Mouse (Mus musculus) cerebellum, adult 9-10 months (tissue): ENCODE data around the gene Kcnh7.
"Not testable (repeated sequence)": the region's sequence is repeated elsewhere in the genome, so short reads cannot be mapped to it uniquely, and the experiment has no call there.

ENCODE experiments used
- DNase-seq: peaks from one replicate; pipeline ENCODE4 v3.0.0; 2022

The Kcnh7 gene

DNA sequence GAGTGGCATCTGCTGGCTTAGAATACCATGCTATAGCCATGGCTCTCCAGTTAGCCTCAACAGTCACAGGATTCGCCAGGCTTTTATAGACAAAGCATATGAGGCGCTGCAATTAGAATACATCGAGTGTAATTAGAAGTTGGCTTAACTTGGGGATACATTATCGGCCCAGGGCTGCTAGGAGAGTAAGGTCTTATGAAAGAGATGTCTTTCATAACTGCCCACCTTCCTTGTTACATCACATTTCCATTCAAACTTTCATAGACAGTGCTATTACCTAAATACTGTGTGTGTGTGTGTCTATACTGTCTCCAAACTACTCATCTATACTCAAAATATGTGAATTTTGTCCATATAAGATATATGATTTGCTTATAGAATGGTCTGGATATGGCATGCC, 468.8 kb downstream of the Kcnh7 start:
- no peak for DNase-seq

DNA sequence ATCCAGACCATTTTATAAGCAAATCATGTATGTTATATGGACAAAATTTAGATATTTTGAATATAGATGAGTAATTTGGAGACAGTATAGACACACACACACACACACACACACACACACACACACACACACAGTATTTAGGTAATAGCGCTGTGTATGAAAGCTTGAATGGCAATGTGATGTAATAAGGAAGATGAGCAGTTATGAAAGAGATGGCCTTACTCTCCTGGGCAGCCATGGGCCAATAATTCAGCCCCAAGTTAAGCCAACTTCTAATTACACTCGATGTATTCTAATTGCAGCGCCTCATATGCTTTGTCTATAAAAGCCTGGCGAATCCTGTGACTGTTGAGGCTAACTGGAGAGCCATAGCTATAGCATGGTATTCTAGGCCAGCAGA, 469.7 kb downstream of the Kcnh7 start:
- DNase-seq, result not testable (repeated sequence)

DNA sequence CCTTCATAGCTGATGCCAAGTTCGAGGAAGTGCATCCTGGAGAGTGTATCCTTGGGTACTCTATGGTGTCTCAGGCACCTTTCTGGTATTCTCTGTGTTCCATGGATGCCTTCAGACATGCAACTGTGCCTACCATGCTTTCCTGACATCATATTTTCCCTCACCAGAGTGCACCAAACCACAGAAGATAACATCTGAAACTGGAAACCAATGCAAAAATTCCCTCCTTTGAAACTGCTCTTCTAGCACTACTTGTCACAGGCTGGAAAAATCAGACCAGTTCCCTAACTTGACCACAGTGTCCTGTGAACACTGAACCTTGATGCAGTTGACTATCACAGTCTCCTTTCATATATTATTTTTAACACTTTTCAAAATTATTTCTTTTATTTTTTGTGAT, 474.5 kb downstream of the Kcnh7 start:
- DNase-seq, result no peak

DNA sequence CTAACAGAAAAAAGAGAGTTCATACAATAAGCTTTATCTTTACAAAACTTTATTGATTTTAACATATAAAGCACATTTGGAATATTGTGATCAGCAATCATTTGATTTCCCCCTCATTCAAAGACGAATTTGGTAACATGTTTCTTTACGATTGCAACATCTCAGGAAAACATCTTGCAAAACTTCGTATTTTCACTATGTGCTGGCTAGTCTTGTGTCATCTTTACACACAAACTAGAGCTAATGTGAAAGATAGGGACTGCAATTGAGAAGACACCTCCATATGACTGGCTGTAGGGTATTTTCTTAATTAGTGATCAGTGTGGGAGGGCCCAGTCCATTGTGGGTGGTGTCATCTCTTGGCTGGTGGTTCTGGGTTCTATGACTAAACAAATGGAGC, 477.8 kb downstream of the Kcnh7 start:
- no peak for DNase-seq

DNA sequence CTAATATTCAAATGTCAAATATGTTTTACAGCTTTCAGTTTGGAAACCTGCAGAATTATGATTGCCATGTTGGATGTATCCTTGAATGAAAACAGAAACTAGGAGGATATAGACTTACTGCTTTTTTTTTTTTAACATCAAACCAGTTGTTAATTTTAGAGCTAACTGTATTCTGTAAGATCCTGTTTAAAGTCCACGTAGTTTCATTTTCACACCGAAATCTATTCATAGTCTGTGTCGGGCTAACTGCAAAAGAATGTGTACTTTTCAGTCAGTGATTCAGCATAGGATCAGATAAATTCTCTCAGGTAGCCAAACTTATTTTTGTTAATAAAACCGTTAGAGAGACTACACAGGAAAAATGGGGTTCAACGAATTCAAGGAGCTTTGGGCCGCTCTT, 498.2 kb downstream of the Kcnh7 start:
- no peak for DNase-seq

DNA sequence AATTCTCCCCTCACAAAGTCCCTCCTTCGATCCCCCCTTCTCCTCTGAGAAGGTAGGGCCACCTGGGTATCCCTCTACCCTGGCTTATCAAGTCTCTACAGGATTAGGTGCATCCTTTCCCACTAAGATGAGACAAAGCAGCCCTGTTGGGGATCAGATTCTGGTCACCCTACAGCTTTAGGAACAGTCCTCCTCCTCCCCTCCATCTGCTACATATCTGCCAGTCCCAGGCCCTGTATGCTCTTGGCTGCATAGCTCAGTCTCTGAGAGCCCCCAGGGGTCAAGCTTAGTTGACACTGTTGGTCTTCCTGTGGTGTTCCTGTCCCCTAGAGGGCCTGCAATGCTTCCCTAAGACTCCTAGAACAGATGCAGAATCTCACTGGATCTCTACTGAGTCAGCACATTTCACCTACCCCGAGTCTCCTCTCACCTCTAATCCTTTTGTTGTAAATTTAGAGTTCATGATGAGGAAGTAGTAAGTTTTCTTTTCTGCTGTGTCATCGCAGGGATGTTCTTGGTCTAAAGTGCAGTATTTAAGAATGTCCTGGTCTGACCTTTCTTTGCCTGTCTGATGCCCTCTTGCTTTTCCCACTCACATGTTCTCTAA, 499.0 kb downstream of the Kcnh7 start:
- DNase-seq, result no peak

DNA sequence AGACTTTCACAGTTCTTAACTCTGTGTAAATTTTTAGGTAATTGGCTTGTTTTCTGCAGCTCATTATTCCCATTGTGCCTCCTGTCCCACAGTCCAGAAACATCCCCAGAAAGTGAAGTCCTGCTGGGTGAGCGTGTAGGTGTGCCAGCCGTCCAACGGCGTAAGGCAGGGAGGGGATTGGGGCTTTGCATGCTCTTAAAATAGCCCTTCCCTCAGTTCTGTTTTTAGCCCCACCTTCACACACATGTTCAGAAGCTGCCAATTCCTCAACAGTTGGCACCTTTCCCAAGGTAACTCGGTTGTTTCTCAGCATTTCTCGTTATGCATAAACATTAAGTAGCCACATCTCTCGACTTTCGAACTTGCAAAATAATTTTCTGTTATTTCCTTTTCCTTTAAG, 502.4 kb downstream of the Kcnh7 start:
- DNase-seq, result no peak

DNA sequence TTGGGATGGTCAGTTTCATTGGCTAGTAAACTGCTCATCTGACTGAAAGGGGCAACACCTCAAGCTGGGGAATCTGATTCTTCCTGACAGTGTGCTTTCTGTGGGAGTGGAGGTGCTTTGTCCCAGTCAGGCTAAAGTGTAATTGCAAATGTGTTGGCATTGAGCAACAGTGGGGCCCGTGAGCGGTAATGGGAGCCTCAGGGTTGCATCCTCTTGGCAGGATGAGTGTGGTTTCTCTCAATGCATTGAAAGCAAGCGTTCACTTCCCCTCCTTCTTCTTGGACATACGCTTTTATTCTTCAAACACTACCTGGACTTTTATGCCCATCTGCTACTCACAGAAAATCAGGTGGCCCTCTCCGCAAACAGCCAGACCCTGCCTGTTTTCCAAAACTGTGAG, 511.3 kb downstream of the Kcnh7 start:
- DNase-seq, result no peak

DNA sequence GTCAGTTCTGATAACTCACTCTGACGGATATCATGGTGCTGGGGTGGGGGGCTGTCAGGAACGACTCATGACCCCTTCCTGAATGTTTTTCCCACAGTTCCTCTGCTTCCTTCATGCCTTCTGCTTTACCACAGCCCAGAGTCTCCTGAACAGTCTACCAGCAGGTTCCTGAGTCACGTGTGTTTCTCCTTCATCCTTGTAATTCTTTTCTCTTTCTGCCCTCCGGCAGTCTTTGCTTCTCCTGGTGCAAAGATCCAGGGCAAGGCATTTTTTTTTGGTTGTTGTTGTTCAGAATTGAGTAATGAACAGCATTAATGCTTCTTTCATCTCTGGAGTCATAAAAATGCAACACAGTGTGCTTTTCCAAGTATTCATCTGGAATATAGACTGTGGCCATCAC, 513.3 kb downstream of the Kcnh7 start:
- DNase-seq, result no peak

DNA sequence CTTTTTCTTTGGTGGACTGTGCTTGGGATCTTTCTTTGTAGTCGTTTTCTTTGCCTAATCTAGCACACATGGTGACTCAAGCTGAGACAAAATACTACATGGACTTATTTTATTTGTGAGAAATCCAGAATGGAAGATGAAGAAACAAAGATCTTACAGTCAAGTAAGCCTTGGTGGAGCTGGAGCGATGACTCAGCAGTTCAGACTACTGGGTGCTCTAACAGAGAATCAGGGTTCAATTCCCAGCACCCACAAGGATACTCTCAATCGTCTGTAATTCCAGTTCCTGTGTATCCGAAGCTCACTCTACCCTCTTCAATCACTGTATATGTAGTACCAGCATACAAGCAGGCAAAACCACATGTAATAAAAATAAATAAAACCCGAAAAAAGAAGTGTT, 513.8 kb downstream of the Kcnh7 start:
- no peak for DNase-seq

DNA sequence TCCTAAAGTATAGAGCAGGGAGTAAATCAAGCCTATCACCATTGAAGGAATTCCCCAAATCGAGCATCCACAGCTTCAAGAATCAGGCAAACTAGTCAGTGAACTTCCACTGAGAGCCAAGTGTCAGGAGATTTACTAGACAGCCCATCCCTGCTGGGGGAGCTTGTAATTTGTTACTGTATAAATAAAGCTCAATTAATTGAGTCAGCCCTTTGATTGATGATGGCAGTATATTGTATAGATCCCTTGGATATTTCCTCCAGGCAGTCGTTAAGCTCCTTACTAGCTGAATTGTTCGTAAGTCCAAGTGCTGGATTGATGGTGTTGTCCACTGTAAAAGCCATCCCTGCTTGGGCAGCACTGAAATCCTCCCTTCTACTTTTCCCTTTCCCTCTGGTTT, 514.2 kb downstream of the Kcnh7 start:
- no peak for DNase-seq

DNA sequence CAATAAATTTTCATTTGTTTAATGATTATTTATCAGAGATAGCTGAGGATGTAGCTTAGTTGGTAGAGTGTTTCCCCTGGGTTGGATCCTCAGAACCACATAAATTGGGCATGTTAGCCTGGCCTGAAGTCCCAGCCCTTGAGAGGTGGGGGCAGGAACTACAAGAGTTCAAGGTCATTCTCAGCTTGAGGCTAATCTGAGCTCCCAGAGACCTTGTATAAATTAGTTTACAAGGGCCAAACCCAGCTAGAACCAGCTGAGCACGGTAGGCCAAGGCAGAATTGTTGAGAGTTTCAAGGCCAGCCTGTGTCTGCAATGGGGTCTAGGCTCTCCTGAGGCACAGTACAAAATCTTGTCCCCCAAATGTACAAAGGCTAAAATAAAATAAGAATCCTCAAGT, 518.6 kb downstream of the Kcnh7 start:
- peak; percentile 2 for DNase-seq

DNA sequence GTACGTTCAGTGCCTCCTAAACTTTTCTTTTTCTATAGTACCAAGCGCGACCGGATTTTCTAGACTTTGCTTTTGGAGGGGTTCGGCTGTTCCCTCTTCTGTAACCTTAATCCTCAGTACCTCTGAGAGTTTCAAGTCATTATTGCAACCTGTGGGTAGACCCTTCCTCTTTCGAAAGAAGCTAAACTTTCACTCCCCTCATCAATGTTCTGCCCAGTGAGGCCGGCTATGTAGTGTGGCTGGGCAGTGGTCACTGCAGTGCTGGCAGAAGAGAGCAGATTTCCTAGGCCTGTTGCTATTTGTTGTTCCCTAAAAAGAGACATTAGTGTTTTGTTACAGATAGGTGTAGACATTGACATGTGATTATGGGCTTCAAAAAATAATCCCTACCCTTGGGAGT, 519.2 kb downstream of the Kcnh7 start:
- no peak for DNase-seq

DNA sequence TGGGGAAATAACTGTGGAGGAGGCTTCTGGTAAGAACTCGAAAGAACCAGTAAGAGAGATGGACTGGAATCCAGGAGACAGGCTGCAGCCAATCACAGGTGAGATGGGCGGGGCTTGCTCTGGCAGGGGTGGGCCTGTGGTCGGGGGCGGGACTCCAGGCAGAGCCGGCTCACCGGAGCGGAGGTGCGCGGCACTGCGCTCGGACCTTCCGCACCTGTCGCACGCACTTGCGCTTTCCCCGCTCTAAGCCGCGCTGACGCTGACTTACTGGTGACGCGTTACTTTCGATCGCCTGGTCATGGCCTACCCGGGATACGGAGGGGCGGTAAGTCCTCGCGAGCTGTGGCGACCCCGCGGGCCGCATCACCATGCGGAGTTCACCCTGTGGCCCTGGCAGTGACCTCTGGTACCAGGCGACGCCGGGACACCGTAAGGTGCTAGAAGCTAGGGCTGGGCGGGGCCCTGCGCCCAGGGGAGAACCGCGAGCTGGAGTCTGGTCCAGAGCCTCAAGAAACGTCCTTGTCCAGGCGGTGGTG, 519.9 kb downstream of the Kcnh7 start, which contains the start of gene Gca:
Gca (plus strand) TSS at position 151 of the 536 bp plus-strand sequence.
- peak; percentile 50 for DNase-seq

DNA sequence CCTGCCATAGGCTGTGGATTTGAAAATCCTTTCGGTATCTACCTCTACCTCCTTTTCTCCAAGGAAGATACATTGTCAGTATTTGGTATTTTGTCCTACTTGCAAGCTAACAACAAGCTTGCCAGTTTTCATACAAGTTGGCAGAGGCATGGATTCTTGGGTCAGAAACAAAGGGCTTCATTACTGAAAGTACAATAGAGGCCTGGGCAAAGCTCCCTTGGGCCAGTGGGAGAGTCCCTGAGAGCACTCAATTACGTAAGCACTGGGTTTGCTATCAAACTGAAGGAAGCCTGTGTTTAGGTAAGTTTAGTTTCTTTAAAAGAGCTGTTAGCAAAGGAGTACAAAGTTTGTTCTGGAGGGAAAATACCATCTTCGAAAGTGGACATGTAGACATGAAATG, 521.5 kb downstream of the Kcnh7 start:
- peak; percentile 5 for DNase-seq

DNA sequence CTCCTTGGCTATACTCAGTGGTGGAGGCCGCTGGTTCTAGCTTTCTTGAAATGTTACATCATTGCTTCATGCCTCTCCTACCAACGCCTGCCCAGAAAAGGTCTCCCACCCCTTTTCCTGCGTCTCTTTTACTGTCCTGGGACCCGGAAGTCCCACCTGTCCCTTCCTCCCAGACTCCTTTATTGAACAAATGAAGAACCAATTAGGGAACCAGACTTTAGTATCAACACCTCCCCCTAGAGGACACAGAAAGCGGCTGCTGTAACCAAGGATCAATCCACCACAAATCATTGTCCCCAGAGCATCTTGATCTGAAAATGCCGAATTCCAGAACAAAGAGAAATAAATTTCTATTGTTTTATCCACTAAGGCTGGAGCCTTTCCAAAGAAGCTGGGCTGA, 523.5 kb downstream of the Kcnh7 start:
- no peak for DNase-seq

DNA sequence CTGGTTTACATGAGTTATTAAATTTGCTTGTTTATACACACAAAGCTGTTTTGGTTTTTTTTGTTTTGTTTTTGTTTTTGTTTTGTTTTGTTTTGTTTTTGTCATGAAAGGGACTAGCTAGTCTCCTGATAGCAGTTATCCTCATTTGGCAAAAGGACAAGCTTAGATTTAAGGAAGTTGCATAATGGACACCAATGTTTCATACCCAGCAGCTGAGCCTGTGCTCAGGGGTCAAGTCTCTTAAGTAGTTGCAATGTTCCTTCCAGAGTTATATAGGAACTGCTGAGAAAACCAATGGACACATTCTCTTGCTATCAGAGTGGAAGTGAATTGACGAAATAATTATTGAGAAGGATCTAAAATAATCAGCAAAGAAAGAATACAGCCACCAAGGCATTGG, 528.0 kb downstream of the Kcnh7 start:
- no peak for DNase-seq

DNA sequence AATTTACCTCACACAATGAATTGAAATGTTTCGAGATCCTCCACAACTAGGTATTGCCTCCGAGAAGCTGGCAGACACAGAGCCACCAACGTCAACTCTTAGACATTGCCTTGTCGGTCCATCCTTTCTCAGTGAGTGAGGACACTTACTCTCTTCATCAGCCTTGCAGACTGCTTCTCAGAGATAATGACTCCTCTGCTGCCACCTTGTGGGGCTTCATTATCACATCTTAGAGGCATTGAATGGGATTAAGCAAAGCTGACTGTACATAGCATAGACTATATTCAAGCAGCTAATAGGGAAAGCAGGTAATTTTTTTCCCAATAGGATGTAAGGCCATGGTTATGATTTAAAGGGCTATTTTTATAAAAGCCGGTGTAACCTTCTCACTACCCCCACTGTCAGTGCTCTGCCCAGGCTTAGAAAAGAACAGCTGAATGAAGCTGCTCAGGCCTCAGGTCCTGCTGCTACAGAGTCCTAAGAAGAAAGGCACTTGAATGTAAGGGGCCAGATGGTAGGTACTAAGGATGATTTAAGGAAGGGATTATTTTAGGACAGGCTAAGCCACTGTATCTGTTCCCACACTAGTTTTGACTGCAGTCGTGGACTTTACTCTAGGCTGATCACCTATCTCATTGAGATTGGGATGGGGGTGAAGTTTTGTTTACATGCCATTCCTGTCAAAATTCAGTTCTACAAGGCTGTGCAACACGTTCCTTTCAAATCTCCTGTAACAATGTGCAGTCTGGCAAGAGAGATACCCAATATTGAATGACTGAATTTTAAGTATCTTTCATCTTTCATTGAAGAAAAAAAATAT, 529.4 kb downstream of the Kcnh7 start:
- DNase-seq, result peak; percentile 42

DNA sequence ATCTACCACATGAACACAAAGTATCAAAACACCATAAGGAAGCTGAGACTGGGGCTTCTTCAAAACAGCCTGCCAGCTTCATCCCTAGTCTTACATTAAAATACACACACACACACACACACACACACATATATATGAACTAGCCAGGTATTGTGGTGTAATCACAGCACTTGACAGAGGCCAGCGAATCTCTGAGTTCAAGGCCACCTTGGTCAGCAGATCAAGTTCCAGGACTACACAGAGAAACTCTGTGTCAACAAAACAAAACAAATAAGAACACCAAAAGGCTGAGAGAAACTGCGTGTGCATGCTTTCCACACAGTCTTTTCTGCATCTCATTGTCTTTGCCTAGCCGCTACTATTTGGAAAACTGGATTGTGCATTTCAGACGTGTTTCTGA, 531.6 kb downstream of the Kcnh7 start:
- no peak for DNase-seq

DNA sequence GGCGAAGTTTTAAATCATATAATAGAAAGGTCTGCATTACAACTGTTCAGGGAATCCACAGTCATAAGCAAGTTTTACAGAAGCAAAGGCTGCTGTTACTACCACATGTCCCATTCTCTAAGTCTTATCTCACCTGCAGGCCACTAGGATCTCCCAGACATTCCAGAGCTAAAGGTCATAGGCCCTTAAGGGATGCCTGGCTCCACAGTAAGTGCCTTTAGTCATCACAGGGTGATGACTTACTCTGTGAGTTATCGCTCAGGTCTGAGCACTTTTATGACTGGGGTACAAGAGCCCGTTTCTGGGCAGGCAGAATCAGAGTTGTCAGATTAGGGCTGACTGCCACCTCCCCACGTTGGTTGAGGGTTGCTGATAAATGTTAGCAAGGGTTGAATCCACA, 532.2 kb downstream of the Kcnh7 start:
- DNase-seq, result no peak

DNA sequence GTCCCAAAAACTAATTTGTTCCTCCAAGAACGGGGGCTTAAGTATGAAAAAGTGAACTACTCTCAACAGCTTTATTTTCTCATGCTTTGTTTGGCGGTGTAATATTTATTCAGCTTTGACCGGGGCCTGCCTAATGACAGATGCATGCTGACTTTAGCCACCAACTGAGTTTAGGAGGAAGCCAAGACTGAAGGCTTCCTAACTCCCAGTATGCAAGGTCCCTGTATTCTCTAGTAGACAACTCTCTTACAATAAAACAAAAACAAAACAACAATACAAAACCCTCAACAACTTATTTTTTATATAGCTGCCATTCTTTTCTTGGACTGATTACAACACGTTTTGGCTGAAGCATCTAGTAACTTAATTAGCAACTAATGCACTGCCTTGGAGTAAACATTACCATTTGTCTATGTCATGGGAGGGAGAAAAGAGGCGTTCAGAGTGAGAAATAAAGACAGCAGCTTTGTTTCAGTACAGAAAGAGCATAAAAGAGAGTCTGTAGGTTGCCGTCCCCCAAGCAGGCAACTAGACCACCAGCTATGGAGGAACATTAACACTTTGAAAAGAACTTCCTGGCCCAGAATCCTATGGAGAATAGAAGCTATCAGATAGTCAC, 537.3 kb downstream of the Kcnh7 start:
- DNase-seq, result no peak

DNA sequence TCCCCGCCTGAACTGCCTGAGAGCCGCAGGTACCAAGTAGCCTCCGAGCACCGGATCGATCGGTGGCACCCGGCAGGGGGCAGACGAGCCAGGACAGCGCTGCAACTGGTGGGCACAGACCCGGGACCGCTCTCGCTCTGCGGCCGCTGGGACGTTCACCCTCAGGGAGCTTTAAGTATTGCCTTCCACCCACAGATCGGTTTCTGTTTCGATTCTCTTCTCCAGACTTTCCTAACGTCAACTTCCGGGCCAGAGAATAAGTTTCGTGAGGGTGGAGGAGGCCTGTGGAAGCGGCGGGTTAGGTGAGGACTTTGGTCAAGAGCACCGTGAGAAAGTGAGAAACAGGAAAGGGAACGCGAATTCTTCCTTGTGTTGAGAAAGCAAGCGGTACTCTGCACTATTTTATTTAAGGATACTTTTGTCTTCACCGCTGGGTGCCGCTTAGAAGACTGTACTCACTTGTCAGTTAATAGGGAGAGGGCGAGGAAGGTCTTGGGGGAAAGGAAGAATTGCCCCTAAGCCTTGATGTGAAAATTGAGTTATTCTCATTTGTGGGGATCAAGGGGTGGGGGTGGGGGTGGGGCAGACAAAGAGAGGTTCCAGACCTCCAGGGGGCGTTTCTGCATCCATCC, 538.0 kb downstream of the Kcnh7 start, which contains the start of gene Ifih1:
Ifih1 (minus strand) TSS at position 242 of the 632 bp plus-strand sequence.
- DNase-seq, result no peak

DNA sequence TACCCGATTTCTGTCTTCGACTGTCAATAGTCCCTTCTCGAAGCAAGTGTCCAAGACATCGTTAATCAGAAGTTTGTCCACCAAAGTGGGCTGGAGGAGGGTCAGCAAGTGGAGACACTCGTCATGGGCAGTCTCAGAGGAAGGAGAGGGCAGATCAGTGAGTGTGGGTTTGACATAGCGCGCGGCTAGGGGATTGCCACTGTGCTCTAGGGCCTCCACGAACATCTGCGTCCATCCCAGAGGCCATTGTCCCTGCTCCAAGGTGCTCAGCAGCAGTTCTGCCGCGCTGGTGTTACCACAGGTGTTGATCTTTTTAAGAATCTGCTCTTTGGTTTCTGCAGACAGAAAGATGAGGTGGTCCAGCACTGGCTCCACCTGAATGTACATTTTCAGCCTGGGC, 538.6 kb downstream of the Kcnh7 start:
- no peak for DNase-seq
